Mouse (Mus musculus): ENCODE results near the gene Cecr2. TPM values are rescaled to one million over a fixed set of nuclear protein-coding genes. Genes with fewer than 3 reads are reported as not detected.

The Cecr2 gene
- polyA plus RNA-seq, 1 experiment from 2014 or later = 3.9 TPM

GRCm38 (mm10) chr6:120704376-120704775 lies 38.2 kb downstream of the Cecr2 start:
- Histone ChIP-seq H3K27me3 (ENCODE audit: insufficient read depth, low read length) (no peaks in the 10 kb centered on the region), H3K27ac (ENCODE audit: low read length) (no peak overlapping the region), H3K4me3 (ENCODE audit: low read length) (no peak overlapping the region), H3K4me2 (replicated peaks; ENCODE audit: low read depth, low read length) (no peak overlapping the region), H3K36me3 (ENCODE audit: insufficient read depth, low read length) (no peaks in the 10 kb centered on the region), H3K9ac (replicated peaks; ENCODE audit: low read length) (no peak overlapping the region), H3K9me3 (ENCODE audit: low read length) (no peaks in the 10 kb centered on the region), H3K4me1 (ENCODE audit: insufficient read depth, low read length) (no peaks in the 10 kb centered on the region)
- no peak for ATAC-seq (ENCODE audit: low FRiP score, low TSS enrichment)

DNA sequence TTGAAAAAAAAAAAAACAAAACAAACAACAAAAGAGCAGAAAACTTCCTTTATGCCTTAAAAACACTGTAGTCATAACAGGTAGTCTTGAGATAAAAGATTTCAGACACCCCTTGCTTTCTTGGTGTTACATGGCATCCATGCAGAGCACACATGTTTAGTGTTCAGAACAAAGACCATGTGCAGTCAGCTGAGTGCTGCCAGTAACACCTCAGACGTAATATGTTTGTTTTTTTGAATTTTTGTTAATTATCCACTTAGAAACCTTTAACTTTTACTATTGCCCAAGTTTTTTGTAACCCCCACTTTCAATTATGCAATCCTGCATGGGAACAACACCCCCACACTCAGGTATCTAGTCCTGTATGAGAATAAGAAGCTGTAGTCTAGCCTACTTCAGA lies 42.6 kb downstream of the Cecr2 start:
- Histone ChIP-seq H3K9ac (replicated peaks; ENCODE audit: low read length) (no peak overlapping the region), H3K36me3 (ENCODE audit: insufficient read depth, low read length) (no peaks in the 10 kb centered on the region), H3K4me2 (replicated peaks; ENCODE audit: low read depth, low read length) (no peak overlapping the region), H3K4me3 (ENCODE audit: low read length) (no peak overlapping the region), H3K27ac (ENCODE audit: low read length) (no peak overlapping the region), H3K9me3 (ENCODE audit: low read length) (no peaks in the 10 kb centered on the region), H3K27me3 (ENCODE audit: insufficient read depth, low read length) (no peaks in the 10 kb centered on the region), H3K4me1 (ENCODE audit: insufficient read depth, low read length) (no peaks in the 10 kb centered on the region)
- WGBS = 59% methylated on average over 1 of the region's 1 CpGs
- ATAC-seq (ENCODE audit: low FRiP score, low TSS enrichment) = no peak

DNA sequence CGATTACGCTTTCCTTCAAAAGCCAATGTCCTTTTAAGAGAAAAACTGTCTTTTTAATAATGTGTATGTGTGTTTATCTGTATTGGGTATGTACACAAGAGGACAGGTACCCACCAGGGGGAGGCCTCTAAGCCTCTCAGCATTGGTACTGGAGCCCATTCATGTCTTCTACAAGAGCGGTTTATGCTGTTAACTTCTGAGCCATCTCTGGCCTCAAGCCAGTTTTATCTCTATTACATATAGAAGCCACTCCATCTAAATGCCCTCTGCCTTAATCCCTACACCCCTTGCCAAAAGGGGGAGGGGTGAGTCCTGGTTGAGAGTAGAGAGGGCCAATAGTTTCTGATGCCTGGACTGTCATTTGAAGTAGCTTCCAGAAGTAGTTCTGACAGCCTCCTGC lies 48.6 kb downstream of the Cecr2 start:
- no peaks in the 10 kb centered on the region for H3K36me3 ChIP-seq (ENCODE audit: insufficient read depth, low read length)
- no peak for ATAC-seq (ENCODE audit: low FRiP score, low TSS enrichment)
- WGBS = 85% methylated on average over 3 of the region's 3 CpGs
- H3K4me2 ChIP-seq (replicated peaks; ENCODE audit: low read depth, low read length) = no peak overlapping the region
- no peak overlapping the region for H3K9ac ChIP-seq (replicated peaks; ENCODE audit: low read length)
- H3K27ac ChIP-seq (ENCODE audit: low read length) = no peak overlapping the region
- H3K27me3 ChIP-seq (ENCODE audit: insufficient read depth, low read length) = no peaks in the 10 kb centered on the region
- no peak overlapping the region for H3K4me3 ChIP-seq (ENCODE audit: low read length)
- H3K4me1 ChIP-seq (ENCODE audit: insufficient read depth, low read length) = peaks cover 17% of the 10 kb centered on the region
- no peaks in the 10 kb centered on the region for H3K9me3 ChIP-seq (ENCODE audit: low read length)

DNA sequence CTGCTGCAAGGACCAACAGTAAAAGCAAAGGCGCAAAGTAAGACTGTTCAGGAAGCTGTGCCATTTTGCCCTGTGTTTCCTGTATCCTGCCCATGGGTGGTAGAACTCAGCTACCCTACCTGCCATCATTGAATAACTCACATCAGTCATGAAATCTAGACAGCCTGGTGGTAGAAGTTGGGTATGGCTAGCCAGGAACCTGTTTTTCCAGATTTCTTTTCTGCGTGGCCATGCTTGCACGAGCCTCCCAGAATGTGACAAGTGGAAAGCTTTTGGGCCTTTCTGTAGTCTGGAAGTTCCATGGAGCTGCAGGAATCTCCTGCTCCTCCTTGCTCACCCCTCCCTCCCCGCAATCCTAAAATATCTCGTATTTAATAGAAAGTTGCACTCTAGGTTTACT lies 49.1 kb downstream of the Cecr2 start:
- 72% methylated on average over 5 of the region's 5 CpGs for whole genome bisulfite sequencing
- no peak overlapping the region for H3K27ac ChIP-seq (ENCODE audit: low read length)

DNA sequence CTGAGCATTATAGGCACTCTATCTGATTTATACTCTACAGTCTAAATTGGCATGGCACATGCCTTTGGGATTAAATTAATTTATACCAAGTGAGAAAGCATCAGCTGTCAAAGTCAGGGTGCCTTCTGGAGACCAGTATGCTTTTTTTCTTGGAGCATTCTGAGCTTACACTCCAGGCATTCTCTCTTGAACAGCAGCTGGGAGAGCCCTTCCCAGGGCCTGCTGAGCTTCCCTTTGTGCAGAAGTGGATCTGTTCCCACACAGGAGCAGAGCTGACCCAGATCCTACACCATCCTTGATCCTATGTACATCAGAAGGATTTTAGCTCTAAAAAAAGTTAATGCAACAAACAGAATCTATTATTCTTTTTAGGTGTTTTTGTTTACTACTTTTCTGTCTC lies 49.7 kb downstream of the Cecr2 start:
- H3K4me3 ChIP-seq (ENCODE audit: low read length) = no peak overlapping the region
- no peak overlapping the region for H3K4me2 ChIP-seq (replicated peaks; ENCODE audit: low read depth, low read length)
- H3K27me3 ChIP-seq (ENCODE audit: insufficient read depth, low read length) = no peaks in the 10 kb centered on the region
- no peaks in the 10 kb centered on the region for H3K9me3 ChIP-seq (ENCODE audit: low read length)
- peaks cover 17% of the 10 kb centered on the region for H3K4me1 ChIP-seq (ENCODE audit: insufficient read depth, low read length)
- H3K27ac ChIP-seq (ENCODE audit: low read length) = no peak overlapping the region
- H3K9ac ChIP-seq (replicated peaks; ENCODE audit: low read length) = no peak overlapping the region
- H3K36me3 ChIP-seq (ENCODE audit: insufficient read depth, low read length) = no peaks in the 10 kb centered on the region
- no peak for ATAC-seq (ENCODE audit: low FRiP score, low TSS enrichment)

More for the DNA sequence above, 49.1 kb downstream of the Cecr2 start:
- no peak for ATAC-seq (ENCODE audit: low FRiP score, low TSS enrichment)
- Histone ChIP-seq H3K9ac (replicated peaks; ENCODE audit: low read length) (no peak overlapping the region), H3K27me3 (ENCODE audit: insufficient read depth, low read length) (no peaks in the 10 kb centered on the region), H3K36me3 (ENCODE audit: insufficient read depth, low read length) (no peaks in the 10 kb centered on the region), H3K9me3 (ENCODE audit: low read length) (no peaks in the 10 kb centered on the region), H3K4me3 (ENCODE audit: low read length) (no peak overlapping the region), H3K4me1 (ENCODE audit: insufficient read depth, low read length) (peaks cover 17% of the 10 kb centered on the region), H3K4me2 (replicated peaks; ENCODE audit: low read depth, low read length) (no peak overlapping the region)

DNA sequence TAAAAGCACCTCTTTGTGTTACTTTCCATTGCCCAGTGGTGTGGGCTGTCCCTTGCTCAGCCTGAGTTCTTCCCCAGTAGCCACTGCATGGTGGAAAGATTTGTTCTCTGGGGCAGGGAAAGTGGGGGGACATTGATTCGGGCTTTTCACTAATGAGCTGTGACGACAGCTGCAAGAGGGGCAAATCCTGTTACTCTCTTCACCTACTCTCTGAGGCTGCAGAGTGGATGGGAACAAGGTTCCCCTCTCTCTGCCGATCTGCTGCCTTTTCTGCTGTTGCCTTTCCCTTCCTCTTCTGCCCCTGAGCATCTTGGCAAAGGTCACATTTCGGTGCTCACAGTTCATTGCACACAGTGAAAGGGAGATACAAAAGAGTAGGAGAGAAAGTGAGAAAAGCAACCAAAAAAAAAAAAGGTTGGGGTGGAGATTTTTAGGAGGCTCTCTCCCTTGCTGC lies 50.4 kb downstream of the Cecr2 start:
- ATAC-seq (ENCODE audit: low FRiP score, low TSS enrichment) = no peak
- peaks cover 17% of the 10 kb centered on the region for H3K4me1 ChIP-seq (ENCODE audit: insufficient read depth, low read length)
- no peak overlapping the region for H3K27ac ChIP-seq (ENCODE audit: low read length)
- H3K36me3 ChIP-seq (ENCODE audit: insufficient read depth, low read length) = no peaks in the 10 kb centered on the region
- no peak overlapping the region for H3K4me2 ChIP-seq (replicated peaks; ENCODE audit: low read depth, low read length)
- no peaks in the 10 kb centered on the region for H3K9me3 ChIP-seq (ENCODE audit: low read length)
- H3K27me3 ChIP-seq (ENCODE audit: insufficient read depth, low read length) = no peaks in the 10 kb centered on the region
- no peak overlapping the region for H3K9ac ChIP-seq (replicated peaks; ENCODE audit: low read length)
- no peak overlapping the region for H3K4me3 ChIP-seq (ENCODE audit: low read length)
- WGBS = 14% methylated on average over 4 of the region's 4 CpGs

- 50% methylated on average over 2 of the region's 2 CpGs for WGBS
- Histone ChIP-seq H3K36me3 (ENCODE audit: insufficient read depth, low read length) (no peaks in the 10 kb centered on the region), H3K4me2 (replicated peaks; ENCODE audit: low read depth, low read length) (no peak overlapping the region), H3K9me3 (ENCODE audit: low read length) (no peaks in the 10 kb centered on the region), H3K27ac (ENCODE audit: low read length) (no peak overlapping the region), H3K4me1 (ENCODE audit: insufficient read depth, low read length) (no peaks in the 10 kb centered on the region), H3K4me3 (ENCODE audit: low read length) (no peak overlapping the region), H3K9ac (replicated peaks; ENCODE audit: low read length) (no peak overlapping the region), H3K27me3 (ENCODE audit: insufficient read depth, low read length) (no peaks in the 10 kb centered on the region)
- no peak for ATAC-seq (ENCODE audit: low FRiP score, low TSS enrichment)
Observed at GRCm38 (mm10) chr6:120725986-120726385, 59.8 kb downstream of the Cecr2 start.

GRCm38 (mm10) chr6:120736011-120736410 lies 69.8 kb downstream of the Cecr2 start:
- Histone ChIP-seq H3K9ac (replicated peaks; ENCODE audit: low read length) (no peak overlapping the region), H3K27ac (ENCODE audit: low read length) (no peak overlapping the region), H3K36me3 (ENCODE audit: insufficient read depth, low read length) (peaks cover 5% of the 10 kb centered on the region; the same call in 1 of the 2 replicates), H3K4me1 (ENCODE audit: insufficient read depth, low read length) (no peaks in the 10 kb centered on the region), H3K27me3 (ENCODE audit: insufficient read depth, low read length) (no peaks in the 10 kb centered on the region), H3K4me3 (ENCODE audit: low read length) (no peak overlapping the region), H3K9me3 (ENCODE audit: low read length) (no peaks in the 10 kb centered on the region), H3K4me2 (replicated peaks; ENCODE audit: low read depth, low read length) (no peak overlapping the region)
- ATAC-seq (ENCODE audit: low FRiP score, low TSS enrichment) = no peak
- 88% methylated on average over 3 of the region's 3 CpGs for WGBS

DNA sequence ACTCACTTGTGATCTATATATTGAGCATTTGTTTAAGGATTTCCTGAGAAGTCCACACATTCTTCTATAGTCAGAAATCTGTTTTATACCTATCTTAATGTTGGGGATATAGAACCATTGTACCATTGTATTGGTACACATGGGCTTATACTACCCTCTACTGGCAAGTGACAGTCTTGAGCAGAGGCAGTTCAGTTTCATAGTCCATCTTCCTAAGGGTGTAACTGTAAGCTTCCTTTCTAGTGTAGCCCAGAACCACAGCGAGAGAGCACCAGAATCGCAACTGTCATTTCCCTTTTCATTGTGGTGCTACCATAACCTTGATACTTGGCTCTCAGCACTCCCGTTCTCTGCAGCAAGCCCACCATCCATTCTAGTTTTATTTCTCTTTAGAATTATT lies 70.4 kb downstream of the Cecr2 start:
- Histone ChIP-seq H3K27ac (ENCODE audit: low read length) (no peak overlapping the region), H3K9me3 (ENCODE audit: low read length) (no peaks in the 10 kb centered on the region), H3K4me1 (ENCODE audit: insufficient read depth, low read length) (no peaks in the 10 kb centered on the region), H3K9ac (replicated peaks; ENCODE audit: low read length) (no peak overlapping the region), H3K4me2 (replicated peaks; ENCODE audit: low read depth, low read length) (no peak overlapping the region), H3K27me3 (ENCODE audit: insufficient read depth, low read length) (no peaks in the 10 kb centered on the region), H3K36me3 (ENCODE audit: insufficient read depth, low read length) (peaks cover 5% of the 10 kb centered on the region; the same call in 1 of the 2 replicates), H3K4me3 (ENCODE audit: low read length) (no peak overlapping the region)
- peak; percentile 81; the same call in 1 of the 2 replicates for ATAC-seq (ENCODE audit: low FRiP score, low TSS enrichment)
- 75% methylated on average over 3 of the region's 3 CpGs for WGBS

DNA sequence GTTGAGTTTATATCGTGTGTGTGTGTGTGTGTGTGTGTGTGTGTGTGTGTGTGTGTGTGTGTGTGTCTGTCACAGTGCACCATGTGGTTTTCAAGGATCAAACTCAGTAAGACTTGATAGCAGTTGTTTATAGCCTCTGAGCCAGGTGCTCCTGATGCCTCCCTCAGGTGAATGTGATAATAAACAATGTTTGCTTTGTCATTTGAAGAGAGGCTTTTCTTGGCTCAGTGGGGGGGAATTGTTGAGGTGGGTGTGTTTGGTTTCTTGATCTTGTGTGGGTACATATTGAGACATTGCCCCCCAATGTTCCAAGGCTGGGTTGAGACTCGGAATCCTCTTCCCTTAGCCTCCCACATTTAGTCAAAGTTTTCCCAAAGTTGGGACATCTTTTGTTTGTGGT lies 77.0 kb downstream of the Cecr2 start:
- H3K4me2 ChIP-seq (replicated peaks; ENCODE audit: low read depth, low read length) = no peak overlapping the region
- H3K9ac ChIP-seq (replicated peaks; ENCODE audit: low read length) = no peak overlapping the region
- H3K27me3 ChIP-seq (ENCODE audit: insufficient read depth, low read length) = no peaks in the 10 kb centered on the region
- no peak overlapping the region for H3K27ac ChIP-seq (ENCODE audit: low read length)
- no peaks in the 10 kb centered on the region for H3K4me1 ChIP-seq (ENCODE audit: insufficient read depth, low read length)
- H3K36me3 ChIP-seq (ENCODE audit: insufficient read depth, low read length) = no peaks in the 10 kb centered on the region
- no peak overlapping the region for H3K4me3 ChIP-seq (ENCODE audit: low read length)
- WGBS = 89% methylated on average over 2 of the region's 2 CpGs
- no peak for ATAC-seq (ENCODE audit: low FRiP score, low TSS enrichment)
- H3K9me3 ChIP-seq (ENCODE audit: low read length) = no peaks in the 10 kb centered on the region

- no peak for ATAC-seq (ENCODE audit: low FRiP score, low TSS enrichment)
Observed at GRCm38 (mm10) chr6:120744266-120744665, 78.1 kb downstream of the Cecr2 start.

More at GRCm38 (mm10) chr6:120744266-120744665, 78.1 kb downstream of the Cecr2 start:
- no peaks in the 10 kb centered on the region for H3K27me3 ChIP-seq (ENCODE audit: insufficient read depth, low read length)
- WGBS = 82% methylated on average over 7 of the region's 7 CpGs
- H3K27ac ChIP-seq (ENCODE audit: low read length) = no peak overlapping the region
- H3K9ac ChIP-seq (replicated peaks; ENCODE audit: low read length) = no peak overlapping the region
- H3K4me3 ChIP-seq (ENCODE audit: low read length) = no peak overlapping the region
- H3K4me1 ChIP-seq (ENCODE audit: insufficient read depth, low read length) = no peaks in the 10 kb centered on the region
- H3K4me2 ChIP-seq (replicated peaks; ENCODE audit: low read depth, low read length) = no peak overlapping the region
- H3K9me3 ChIP-seq (ENCODE audit: low read length) = no peaks in the 10 kb centered on the region
- no peaks in the 10 kb centered on the region for H3K36me3 ChIP-seq (ENCODE audit: insufficient read depth, low read length)

Measured in kidney, embryonic 16.5 days (tissue).